Comparison of ENCODE assay signal across 14 mouse cellular contexts in genomic region chr10:50903846-50904763, GRCm38 (mm10). TPM values are rescaled to one million over a fixed set of nuclear protein-coding genes. Genes with fewer than 3 reads are reported as not detected.
DNase-seq lines count a peak whose midpoint lies in the region; ATAC-seq lines count a peak whose summit lies in the region.
"Had no signal": no experiment of that assay in that cellular context is flagged by ENCODE, and none has a peak within 500 bp of the region (broad histone marks: within the 10 kb centered on the region; RNA-seq: fewer than 3 reads in every experiment).

No protein-coding gene starts in this region.

- H3K27ac ChIP-seq in kidney, embryonic 15.5 days: no peak overlapping the region
- H3K27ac ChIP-seq in forebrain, embryonic 12.5 days: no peak overlapping the region
- no peak overlapping the region for H3K27ac ChIP-seq in midbrain, embryonic 13.5 days
- H3K27ac ChIP-seq: liver, embryonic 12.5 days; neural tube, embryonic 12.5 days had no signal

- H3K27me3 ChIP-seq in kidney, embryonic 15.5 days: peaks cover 90% of the 10 kb centered on the region
- H3K27me3 ChIP-seq in forebrain, embryonic 12.5 days: peaks cover 86% of the 10 kb centered on the region
- H3K27me3 ChIP-seq in midbrain, embryonic 13.5 days: peaks cover 93% of the 10 kb centered on the region

- ATAC-seq in kidney, embryonic 15.5 days (replicated peaks; ENCODE audit: low FRiP score): no peak
- ATAC-seq in forebrain, embryonic 12.5 days (ENCODE audit: low FRiP score): peak; percentile 28; the same call in 1 of the 2 replicates
- no peak for ATAC-seq in midbrain, embryonic 13.5 days
- ATAC-seq: liver, embryonic 12.5 days had no signal

- H3K9ac ChIP-seq in kidney, embryonic 15.5 days: peak overlapping the region; percentile 12; the same call in 1 of the 2 replicates
- no peak overlapping the region for H3K9ac ChIP-seq in forebrain, embryonic 12.5 days
- H3K9ac ChIP-seq in midbrain, embryonic 13.5 days (replicated peaks): no peak overlapping the region
- H3K9ac ChIP-seq: liver, embryonic 12.5 days; neural tube, embryonic 12.5 days had no signal

- H3K9me3 ChIP-seq in kidney, embryonic 15.5 days (replicated peaks): no peaks in the 10 kb centered on the region
- H3K9me3 ChIP-seq in forebrain, embryonic 12.5 days: no peaks in the 10 kb centered on the region
- no peaks in the 10 kb centered on the region for H3K9me3 ChIP-seq in midbrain, embryonic 13.5 days
- H3K9me3 ChIP-seq: liver, embryonic 12.5 days; neural tube, embryonic 12.5 days had no signal

- no peaks in the 10 kb centered on the region for H3K36me3 ChIP-seq in kidney, embryonic 15.5 days
- no peaks in the 10 kb centered on the region for H3K36me3 ChIP-seq in forebrain, embryonic 12.5 days (replicated peaks)
- H3K36me3 ChIP-seq in midbrain, embryonic 13.5 days: no peaks in the 10 kb centered on the region
- H3K36me3 ChIP-seq: liver, embryonic 12.5 days; neural tube, embryonic 12.5 days had no signal

- H3K4me2 ChIP-seq in kidney, embryonic 15.5 days: peak overlapping the region; percentile 54
- peak overlapping the region; percentile 17 for H3K4me2 ChIP-seq in forebrain, embryonic 12.5 days
- H3K4me2 ChIP-seq in midbrain, embryonic 13.5 days (replicated peaks): peak overlapping the region; percentile 12; the same call in 1 of the 2 replicates
- H3K4me2 ChIP-seq: liver, embryonic 12.5 days had no signal

- 4% methylated on average over 26 of the region's 26 CpGs for WGBS in kidney, embryonic 15.5 days
- WGBS in forebrain, embryonic 12.5 days: 2% methylated on average over 26 of the region's 26 CpGs
- under 1% methylated on average over 26 of the region's 26 CpGs for WGBS in midbrain, embryonic 13.5 days

- H3K4me1 ChIP-seq in kidney, embryonic 15.5 days: peaks cover 21% of the 10 kb centered on the region
- H3K4me1 ChIP-seq in forebrain, embryonic 12.5 days: peaks cover 34% of the 10 kb centered on the region
- H3K4me1 ChIP-seq in midbrain, embryonic 13.5 days (replicated peaks): peaks cover 29% of the 10 kb centered on the region
- H3K4me1 ChIP-seq: liver, embryonic 12.5 days had no signal

- DNase-seq in kidney, adult 9 months: no peak
- peak; percentile 54 for DNase-seq in embryo, embryonic 9.5 days (ENCODE audit: extremely low spot score)
- no peak for DNase-seq in urinary bladder, adult 18-20 months (ENCODE audit: low spot score in 2 of 2)
- DNase-seq in spleen, adult 12 weeks (ENCODE audit: low spot score): no peak
- no peak for DNase-seq in frontal cortex, postnatal 14 days (ENCODE audit: low spot score in 2 of 2)
- DNase-seq: gastrocnemius, postnatal 36 days; layer of hippocampus, adult 9-11 months; lung, postnatal 36 days; thymus, adult 18-20 months had no signal

- peak overlapping the region; percentile 27 for H3K4me3 ChIP-seq in kidney, embryonic 15.5 days (replicated peaks)
- no peak overlapping the region for H3K4me3 ChIP-seq in forebrain, embryonic 12.5 days (replicated peaks)
- H3K4me3 ChIP-seq in midbrain, embryonic 13.5 days (replicated peaks): no peak overlapping the region
- H3K4me3 ChIP-seq: liver, embryonic 12.5 days; neural tube, embryonic 12.5 days had no signal

RNA-seq across cellular contexts. Expression of gene Sim1, which starts 9.6 kb away (rescaled TPM):
- polyA plus RNA-seq in kidney, embryonic 15.5 days (2015; fragmentation: Nextera tagmentation; extraction: Ambion mirVana): 10.7 and 11.8 TPM in 2 replicates
- polyA plus RNA-seq in forebrain, embryonic 12.5 days (2016; fragmentation: Nextera tagmentation; extraction: Ambion mirVana): 7.7 and 8.3 TPM in 2 replicates
- 3.6 and 6.0 TPM in 2 replicates for polyA plus RNA-seq in midbrain, embryonic 13.5 days (2015; fragmentation: Nextera tagmentation; extraction: Ambion mirVana)
- polyA plus RNA-seq: liver, embryonic 12.5 days had no signal
